Mouse (Mus musculus) spleen, adult 10 weeks (tissue): Measurements from ENCODE around the gene Esp16. TPM values are rescaled to one million over a fixed set of nuclear protein-coding genes. Genes with fewer than 3 reads are reported as not detected.

Source experiments
- polyA plus RNA-seq: library from polyadenylated mRNA; stranded (reverse); fragments of 350-450 nt; fragmentation: Illumina TruSeq; extraction: RNeasy Lipid Tissue Mini Kit (QIAGEN cat#74804); gene quantifications from one replicate; pipeline ENCODE4 v1.2.3, GENCODE M21; 2015; ENCODE audit warnings: low replicate concordance; ENCODE audit not compliant: insufficient read depth

Esp16 gene
- not detected for polyA plus RNA-seq

GRCm38 (mm10) chr17:39535842-39536241 lies at the start of gene Esp16:
Esp16 (plus strand) TSS chr17:39536142.

Other genes starting within 250 kb of the Esp16 start
- gene Esp18, start 129.8 kb upstream of the Esp16 start, polyA plus RNA-seq: not detected
- not detected for gene Esp15, start 104.8 kb downstream of the Esp16 start, polyA plus RNA-seq